ENCODE assay signal across 19 mouse cellular contexts in genomic region chr6:53713152-53713551, GRCm38 (mm10).
DNase-seq lines count a peak whose midpoint lies in the region; TF ChIP-seq lines count a peak whose summit lies in the region.
"Had no signal": no experiment of that assay in that cellular context is flagged by ENCODE, and none has a peak within 500 bp of the region (broad histone marks: within the 10 kb centered on the region; RNA-seq: fewer than 3 reads in every experiment).

No protein-coding gene starts in this region.

- no peak for TF ChIP-seq POLR2A in lung, adult 2 months (IDR thresholded peaks at IDR 0.05; ENCODE audit: borderline replicate concordance, extremely low read depth, low read depth, low read length)
- TF ChIP-seq POLR2A in bone marrow, adult 2 months (IDR thresholded peaks at IDR 0.05; ENCODE audit: borderline replicate concordance, control insufficient read depth, low read depth, low read length): no peak

- no peak overlapping the region; the same call in 1 of the 2 replicates for H3K27ac ChIP-seq in bone marrow, adult 2 months (ENCODE audit: control insufficient read depth, insufficient read depth, low read depth, low read length, poor library complexity)
- H3K27ac ChIP-seq in limb, embryonic 10.5 days: peak overlapping the region; percentile 19; the same call in 1 of the 2 replicates
- H3K27ac ChIP-seq: forebrain, embryonic 10.5 days; heart, embryonic 13.5 days; kidney, postnatal 0 days; layer of hippocampus, adult 2 months; neural tube, embryonic 12.5 days had no signal

- peak; percentile 39 for DNase-seq in lung, postnatal 36 days
- DNase-seq in lung, adult 2 months: no peak
- no peak for DNase-seq in limb, embryonic 10.5 days (ENCODE audit: low spot score)
- DNase-seq in naive thymus-derived CD4-positive, alpha-beta T cell, adult 2 months (ENCODE audit: low read depth): peak; percentile 3
- DNase-seq in heart, postnatal 36 days: no peak
- DNase-seq in urinary bladder, adult 18-20 months (ENCODE audit: low spot score in 2 of 2): no peak
- DNase-seq: adrenal gland, postnatal 10 days; cerebellum, adult 2 months; cerebellum, postnatal 36 days; forebrain, postnatal 0 days; kidney, adult 18-20 months; liver; right cerebral cortex, postnatal 4 days had no signal

- H3K4me1 ChIP-seq in lung, adult 2 months (ENCODE audit: control insufficient read depth, insufficient read depth, low read length): no peaks in the 10 kb centered on the region
- peaks cover 2% of the 10 kb centered on the region; the same call in 1 of the 2 replicates for H3K4me1 ChIP-seq in bone marrow, adult 2 months (ENCODE audit: control insufficient read depth, insufficient read depth, low read length)
- H3K4me1 ChIP-seq in limb, embryonic 10.5 days: peaks cover 8% of the 10 kb centered on the region
- H3K4me1 ChIP-seq: heart, embryonic 13.5 days; neural tube, embryonic 12.5 days had no signal

- H3K36me3 ChIP-seq in limb, embryonic 10.5 days: no peaks in the 10 kb centered on the region
- H3K36me3 ChIP-seq: forebrain, embryonic 10.5 days; heart, embryonic 13.5 days; neural tube, embryonic 12.5 days had no signal

- no peaks in the 10 kb centered on the region for H3K27me3 ChIP-seq in limb, embryonic 10.5 days (ENCODE audit: low read depth, poor library complexity, severe bottlenecking)
- H3K27me3 ChIP-seq: heart, embryonic 13.5 days; neural tube, embryonic 12.5 days had no signal

- TF ChIP-seq CTCF in lung, adult 2 months (IDR thresholded peaks at IDR 0.05; ENCODE audit: insufficient read depth, low read length): no peak
- TF ChIP-seq CTCF in bone marrow, adult 2 months (IDR thresholded peaks at IDR 0.05; ENCODE audit: control insufficient read depth, insufficient read depth, low read length): no peak

- WGBS in lung, adult 2 months: 67% methylated on average over 9 of the region's 9 CpGs
- 2% methylated on average over 9 of the region's 9 CpGs for WGBS in bone marrow, adult 2 months
- 83% methylated on average over 9 of the region's 9 CpGs for WGBS in limb, embryonic 10.5 days

- no peak overlapping the region for H3K4me3 ChIP-seq in lung, adult 2 months (replicated peaks; ENCODE audit: extremely low read depth, low read depth, low read length)
- peak overlapping the region; percentile 18 for H3K4me3 ChIP-seq in bone marrow, adult 2 months (replicated peaks; ENCODE audit: control insufficient read depth, low read depth, low read length)
- H3K4me3 ChIP-seq in limb, embryonic 10.5 days: no peak overlapping the region
- H3K4me3 ChIP-seq: forebrain, embryonic 10.5 days; heart, embryonic 13.5 days; layer of hippocampus, adult 2 months; neural tube, embryonic 12.5 days had no signal

- intact Hi-C loops in heart, postnatal 36 days (cut with DNase I): no loop called here

- no peaks in the 10 kb centered on the region for H3K9me3 ChIP-seq in limb, embryonic 10.5 days (replicated peaks)
- H3K9me3 ChIP-seq: forebrain, embryonic 10.5 days; heart, embryonic 13.5 days; neural tube, embryonic 12.5 days had no signal

Comparison
In these comparisons a context has a peak if more than half of its experiments do, and no peak if none do; other contexts are left out.
1. DNase-seq: peak in lung, postnatal 36 days (single experiment) and naive thymus-derived CD4-positive, alpha-beta T cell, adult 2 months (single experiment); none in lung, adult 2 months (single experiment), limb, embryonic 10.5 days (single experiment), heart, postnatal 36 days (0 of 2) and urinary bladder, adult 18-20 months (0 of 2).